Mouse (Mus musculus): ENCODE measurements around the gene Sdhaf1. TPM values are rescaled to one million over a fixed set of nuclear protein-coding genes. Genes with fewer than 3 reads are reported as not detected.
A peak's percentile ranks its signal among the peaks of the same experiment; 100 is the strongest.

Sdhaf1 gene
- polyA plus RNA-seq, 1 experiment = 17.6 TPM

- DNase-seq (ENCODE audit: low read depth) = peak; percentile 66
- TF ChIP-seq POLR2A (IDR thresholded peaks at IDR 0.05; ENCODE audit: borderline replicate concordance, extremely low read depth, insufficient read depth, insufficient read length, poor library complexity, severe bottlenecking) (no peak), CTCF (IDR thresholded peaks at IDR 0.05; ENCODE audit: borderline replicate concordance, extremely low read depth, insufficient read depth, insufficient read length) (no peak)
Observed at GRCm38 (mm10) chr7:30346635-30347379, 23.1 kb upstream of the Sdhaf1 start.

GRCm38 (mm10) chr7:30339432-30340109 is 15.9 kb upstream of the Sdhaf1 start:
- no peak for TF ChIP-seq POLR2A (IDR thresholded peaks at IDR 0.05; ENCODE audit: borderline replicate concordance, extremely low read depth, insufficient read depth, insufficient read length, poor library complexity, severe bottlenecking)
- TF ChIP-seq CTCF (IDR thresholded peaks at IDR 0.05; ENCODE audit: borderline replicate concordance, extremely low read depth, insufficient read depth, insufficient read length) = no peak
- peak; percentile 51 for DNase-seq (ENCODE audit: low read depth)

- DNase-seq (ENCODE audit: low read depth) = peak; percentile 96
- no peak for TF ChIP-seq POLR2A (IDR thresholded peaks at IDR 0.05; ENCODE audit: borderline replicate concordance, extremely low read depth, insufficient read depth, insufficient read length, poor library complexity, severe bottlenecking)
- TF ChIP-seq CTCF (IDR thresholded peaks at IDR 0.05; ENCODE audit: borderline replicate concordance, extremely low read depth, insufficient read depth, insufficient read length) = peak; percentile 97
Observed at GRCm38 (mm10) chr7:30336384-30336783, 12.7 kb upstream of the Sdhaf1 start.

GRCm38 (mm10) chr7:30335688-30336087 is 12.0 kb upstream of the Sdhaf1 start:
- no peak for TF ChIP-seq CTCF (IDR thresholded peaks at IDR 0.05; ENCODE audit: borderline replicate concordance, extremely low read depth, insufficient read depth, insufficient read length)
- TF ChIP-seq POLR2A (IDR thresholded peaks at IDR 0.05; ENCODE audit: borderline replicate concordance, extremely low read depth, insufficient read depth, insufficient read length, poor library complexity, severe bottlenecking) = no peak
- DNase-seq (ENCODE audit: low read depth) = peak; percentile 56

- no peak for DNase-seq (ENCODE audit: low read depth)
- TF ChIP-seq POLR2A (IDR thresholded peaks at IDR 0.05; ENCODE audit: borderline replicate concordance, extremely low read depth, insufficient read depth, insufficient read length, poor library complexity, severe bottlenecking) = no peak
- no peak for TF ChIP-seq CTCF (IDR thresholded peaks at IDR 0.05; ENCODE audit: borderline replicate concordance, extremely low read depth, insufficient read depth, insufficient read length)
Observed at GRCm38 (mm10) chr7:30334563-30334962, 10.9 kb upstream of the Sdhaf1 start.

GRCm38 (mm10) chr7:30333436-30333835 is 9.7 kb upstream of the Sdhaf1 start:
- TF ChIP-seq POLR2A (IDR thresholded peaks at IDR 0.05; ENCODE audit: borderline replicate concordance, extremely low read depth, insufficient read depth, insufficient read length, poor library complexity, severe bottlenecking) (no peak), CTCF (IDR thresholded peaks at IDR 0.05; ENCODE audit: borderline replicate concordance, extremely low read depth, insufficient read depth, insufficient read length) (no peak)
- peak; percentile 93 for DNase-seq (ENCODE audit: low read depth)

- DNase-seq (ENCODE audit: low read depth) = no peak
Observed at GRCm38 (mm10) chr7:30332622-30333259, 9.0 kb upstream of the Sdhaf1 start.

GRCm38 (mm10) chr7:30331887-30332286 is 8.2 kb upstream of the Sdhaf1 start:
- TF ChIP-seq CTCF (IDR thresholded peaks at IDR 0.05; ENCODE audit: borderline replicate concordance, extremely low read depth, insufficient read depth, insufficient read length) (peak; percentile 94), POLR2A (IDR thresholded peaks at IDR 0.05; ENCODE audit: borderline replicate concordance, extremely low read depth, insufficient read depth, insufficient read length, poor library complexity, severe bottlenecking) (no peak)
- DNase-seq (ENCODE audit: low read depth) = peak; percentile 98

More at GRCm38 (mm10) chr7:30332622-30333259, 9.0 kb upstream of the Sdhaf1 start:
- TF ChIP-seq POLR2A (IDR thresholded peaks at IDR 0.05; ENCODE audit: borderline replicate concordance, extremely low read depth, insufficient read depth, insufficient read length, poor library complexity, severe bottlenecking) (no peak), CTCF (IDR thresholded peaks at IDR 0.05; ENCODE audit: borderline replicate concordance, extremely low read depth, insufficient read depth, insufficient read length) (no peak)

- DNase-seq (ENCODE audit: low read depth) = no peak
- TF ChIP-seq CTCF (IDR thresholded peaks at IDR 0.05; ENCODE audit: borderline replicate concordance, extremely low read depth, insufficient read depth, insufficient read length) (no peak), POLR2A (IDR thresholded peaks at IDR 0.05; ENCODE audit: borderline replicate concordance, extremely low read depth, insufficient read depth, insufficient read length, poor library complexity, severe bottlenecking) (no peak)
Observed at GRCm38 (mm10) chr7:30328379-30328778, 4.7 kb upstream of the Sdhaf1 start.

- TF ChIP-seq CTCF (IDR thresholded peaks at IDR 0.05; ENCODE audit: borderline replicate concordance, extremely low read depth, insufficient read depth, insufficient read length) (no peak), POLR2A (IDR thresholded peaks at IDR 0.05; ENCODE audit: borderline replicate concordance, extremely low read depth, insufficient read depth, insufficient read length, poor library complexity, severe bottlenecking) (no peak)
- DNase-seq (ENCODE audit: low read depth) = peak; percentile 58
Observed at GRCm38 (mm10) chr7:30327140-30327539, 3.4 kb upstream of the Sdhaf1 start.

- TF ChIP-seq POLR2A (IDR thresholded peaks at IDR 0.05; ENCODE audit: borderline replicate concordance, extremely low read depth, insufficient read depth, insufficient read length, poor library complexity, severe bottlenecking) (no peak), CTCF (IDR thresholded peaks at IDR 0.05; ENCODE audit: borderline replicate concordance, extremely low read depth, insufficient read depth, insufficient read length) (no peak)
- DNase-seq (ENCODE audit: low read depth) = no peak
Observed at GRCm38 (mm10) chr7:30326427-30326826, 2.7 kb upstream of the Sdhaf1 start.

Measured in brain, embryonic 14.5 days (tissue).